Mouse (Mus musculus) layer of hippocampus, adult 2 months (tissue): ENCODE results near the gene Wdr53. TPM values are rescaled to one million over a fixed set of nuclear protein-coding genes. Genes with fewer than 3 reads are reported as not detected.

Source experiments
- DNase-seq, 2 experiments: peaks; one replicate each; pipeline ENCODE4 v3.0.0; 2022; ENCODE audit warnings: low spot score in 2 of 2
- H3K27ac ChIP-seq: fragments of 200-600 bp; 2 replicates; pipeline ENCODE4 v1.8.1; 2022
- H3K4me3 ChIP-seq: fragments of 200-600 bp; 2 replicates; pipeline ENCODE4 v1.8.1; 2022; ENCODE audit warnings: mild to moderate bottlenecking
- CTCF ChIP-seq: fragments of 200-600 bp; conservative IDR thresholded peaks from 2 replicates; pipeline ENCODE4 v1.8.1; 2022; ENCODE audit warnings: antibody characterized with exemption, mild to moderate bottlenecking, moderate library complexity
- microRNA-seq, 2 experiments: library from miRNA; unstranded; fragments of <30 nt; microRNA quantifications; one replicate each; pipeline ENCODE4 v1.2.0; 2021
- total RNA-seq, 2 experiments: library from RNA; stranded (reverse); gene quantifications; 2 replicates each; pipeline ENCODE4 v1.2.3; 2021

Gene Wdr53
- total RNA-seq, 2 experiments from 2014 or later, result 11.8 to 13.0 TPM

- Histone ChIP-seq H3K4me3 (no peak overlapping the region), H3K27ac (no peak overlapping the region)
- no peak for TF ChIP-seq CTCF
- DNase-seq, result no peak
Observed at GRCm38 (mm10) chr16:32303886-32304285, 56.9 kb downstream of the Wdr53 start.

Small RNAs within 50 kb of the gene (microRNA-seq; reads per million reads assigned to microRNA genes)
- gene Mir1946a, result 0 reads per million in 2 experiments

Other genes with a start within 250 kb of the Wdr53 start
- 10 to 100 TPM; 37.5 to 37.6 TPM for gene Senp5, start 243.9 kb upstream of the Wdr53 start, total RNA-seq
- gene Pak2, start 167.9 kb upstream of the Wdr53 start, total RNA-seq, result 10 to 100 TPM; 29.2 to 29.7 TPM
- 10 to 100 TPM; 24.2 to 27.3 TPM for gene Pigx, start 147.5 kb upstream of the Wdr53 start, total RNA-seq
- 10 to 100 TPM; 62.8 to 65.5 TPM for gene Cep19, start 147.4 kb upstream of the Wdr53 start, total RNA-seq
- 10 to 100 TPM; 11.2 to 11.6 TPM for gene Nrros, start 81.6 kb upstream of the Wdr53 start, total RNA-seq
- not detected for gene Bex6, start 67.4 kb upstream of the Wdr53 start, total RNA-seq
- gene Fbxo45, start 69 bp upstream of the Wdr53 start, total RNA-seq, result 10 to 100 TPM; 46.4 to 47.8 TPM
- gene Smco1, start 24.2 kb downstream of the Wdr53 start, total RNA-seq, result not detected
- 10 to 100 TPM; 26.5 to 27.1 TPM for gene Rnf168, start 30.2 kb downstream of the Wdr53 start, total RNA-seq
- 10 to 100 TPM; 47.7 to 50.4 TPM for gene Ubxn7, start 85.0 kb downstream of the Wdr53 start, total RNA-seq
- not detected for gene Tm4sf19, start 153.3 kb downstream of the Wdr53 start, total RNA-seq
- 10 to 100 TPM; 11.8 to 14.3 TPM for gene Tctex1d2, start 172.5 kb downstream of the Wdr53 start, total RNA-seq
- gene Pcyt1a, start 183.7 kb downstream of the Wdr53 start, total RNA-seq, result 10 to 100 TPM; 32.6 to 33.7 TPM
- not detected for gene Slc51a, start 240.7 kb downstream of the Wdr53 start, total RNA-seq
- gene Zdhhc19, start 249.0 kb downstream of the Wdr53 start, total RNA-seq, result not detected